Mouse (Mus musculus) brain, embryonic 18.5 days (tissue): ENCODE measurements around the gene Cspg5.

Experiments
- DNase-seq: peaks from one replicate; pipeline ENCODE4 v3.0.0-alpha.2; 2012; ENCODE audit warnings: low read depth, low spot score

Gene Cspg5

DNA sequence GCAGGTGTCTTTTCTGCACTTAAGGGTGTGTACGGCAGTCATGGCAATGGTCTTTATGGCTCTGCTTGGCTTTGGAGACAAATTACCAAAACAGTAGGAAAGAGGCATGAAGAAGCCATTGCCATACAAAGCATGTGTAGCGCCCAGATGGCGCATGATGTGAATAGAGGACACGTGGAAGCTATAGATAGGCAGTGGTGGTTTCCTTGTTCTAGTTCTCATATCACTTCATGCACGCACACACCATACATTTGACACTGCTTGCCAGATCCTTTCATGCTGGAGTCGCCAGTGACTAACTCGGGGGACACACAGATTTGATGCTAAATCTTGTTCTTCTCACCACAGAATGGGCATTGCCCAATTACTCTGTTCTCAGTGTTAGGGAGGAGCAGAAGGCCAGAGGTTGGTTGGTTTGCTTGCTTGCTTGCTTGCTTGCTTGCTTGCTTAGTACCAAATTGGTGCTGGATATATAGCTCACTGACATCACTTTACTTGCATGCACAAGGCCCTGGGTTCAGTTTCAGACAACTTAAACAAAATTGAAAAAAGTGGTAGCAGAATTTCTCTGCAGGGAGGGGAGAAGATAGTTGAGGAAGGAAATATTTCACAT lies at the start of gene Cspg5:
Cspg5 (plus strand) TSS at position 563 of the 613 bp plus-strand sequence.
- no peak for DNase-seq

DNA sequence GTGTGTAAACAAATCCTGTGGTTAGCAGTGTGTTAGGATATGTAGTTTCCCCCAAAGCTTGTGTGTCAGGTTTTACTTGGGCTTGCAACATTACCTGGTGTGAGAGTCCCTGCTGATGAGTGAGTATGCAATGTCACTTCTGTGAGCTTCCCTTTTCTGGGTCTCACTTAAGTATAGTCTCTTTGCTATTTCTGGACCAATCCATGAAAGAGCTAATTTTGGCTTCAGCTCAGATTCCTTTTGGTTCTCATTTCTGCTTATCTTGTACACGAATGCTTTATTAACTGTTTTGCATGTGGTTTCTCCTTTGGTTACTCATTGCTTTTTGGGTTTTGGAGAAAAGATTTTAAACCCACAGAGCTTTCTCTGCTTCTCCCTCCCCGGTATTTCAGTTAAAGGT lies 43.7 kb upstream of the Cspg5 start:
- no peak for DNase-seq

DNA sequence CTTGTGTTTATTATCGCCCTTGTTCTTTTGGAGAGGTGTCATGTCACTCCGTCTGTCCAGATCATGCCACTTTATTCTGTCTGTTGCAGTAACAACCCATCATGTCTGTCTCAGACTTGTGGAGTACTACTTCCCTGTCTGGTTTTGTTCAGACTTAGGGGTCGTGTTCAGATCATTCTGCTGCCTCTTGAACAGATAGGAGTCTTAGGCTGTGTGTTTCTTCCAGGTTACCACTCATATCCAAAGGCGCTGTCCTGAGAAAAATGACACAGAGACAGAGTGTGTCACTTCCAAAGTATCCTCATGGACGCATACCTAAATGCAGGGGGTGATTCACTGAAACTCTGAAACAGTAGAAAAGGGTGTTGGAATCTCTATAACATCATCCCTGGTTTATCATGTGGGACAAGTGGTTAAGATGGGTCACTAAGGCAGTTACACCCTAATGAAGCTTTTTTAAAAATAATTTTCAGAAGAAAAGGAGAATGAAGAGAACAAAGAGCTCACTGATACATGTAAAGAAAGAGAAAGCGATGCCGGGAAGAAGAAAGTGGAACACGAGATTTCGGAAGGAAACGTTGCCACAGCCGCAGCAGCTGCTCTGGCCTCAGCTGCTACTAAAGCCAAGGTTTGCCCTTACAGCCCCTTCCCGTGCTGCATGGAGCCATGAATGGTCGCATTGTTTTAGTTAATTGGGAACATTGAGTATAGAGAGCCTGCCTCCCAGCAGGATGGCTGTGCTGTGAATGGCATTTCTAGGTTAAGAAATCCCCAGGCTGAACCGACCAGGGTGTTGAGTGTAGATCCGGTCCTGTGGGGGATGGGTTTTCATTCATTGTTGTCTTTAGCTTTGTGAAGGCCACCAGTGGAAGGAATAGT lies 37.8 kb upstream of the Cspg5 start:
- DNase-seq, result peak; percentile 60

DNA sequence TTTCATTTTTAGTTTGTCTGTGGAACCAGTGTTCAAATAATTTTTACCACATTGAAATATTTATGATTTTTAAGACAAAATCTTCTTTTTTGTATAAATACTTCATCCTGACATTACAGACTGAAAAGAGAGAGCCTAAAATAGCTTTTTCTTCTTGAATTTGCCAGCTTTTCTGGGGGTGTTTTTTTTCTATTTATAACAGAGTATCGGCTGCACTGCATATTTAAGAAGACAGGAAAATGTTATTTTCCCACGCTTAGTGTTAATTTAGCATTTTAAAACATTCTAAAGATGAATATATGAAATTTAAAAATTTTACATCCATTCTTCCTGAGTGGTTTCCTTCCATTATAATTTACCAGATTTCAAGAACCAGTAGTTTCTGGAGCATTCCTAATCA lies 37.1 kb upstream of the Cspg5 start:
- no peak for DNase-seq

- no peak for DNase-seq
Observed at GRCm38 (mm10) chr9:110208265-110208664, 35.3 kb upstream of the Cspg5 start.

GRCm38 (mm10) chr9:110208967-110209366 lies 34.6 kb upstream of the Cspg5 start:
- no peak for DNase-seq

DNA sequence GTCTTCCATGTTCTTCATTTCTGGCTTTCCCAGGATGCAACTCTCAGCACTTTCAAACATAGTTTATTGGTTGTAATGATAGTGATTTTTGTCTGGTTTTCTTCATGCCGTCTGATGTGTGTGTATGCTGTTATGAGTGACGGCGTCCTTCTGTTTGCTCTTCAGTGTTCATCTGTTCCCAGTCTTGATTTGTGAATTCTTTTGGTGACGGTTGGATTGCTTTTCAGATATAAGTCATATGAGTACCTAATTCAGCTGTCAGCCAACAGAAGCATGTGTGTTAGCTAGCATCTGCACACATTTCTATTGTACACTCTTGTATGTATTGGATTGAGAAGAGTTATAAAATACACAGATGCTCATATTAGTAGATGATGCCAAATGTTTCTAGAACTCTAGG lies 19.3 kb upstream of the Cspg5 start:
- no peak for DNase-seq

DNA sequence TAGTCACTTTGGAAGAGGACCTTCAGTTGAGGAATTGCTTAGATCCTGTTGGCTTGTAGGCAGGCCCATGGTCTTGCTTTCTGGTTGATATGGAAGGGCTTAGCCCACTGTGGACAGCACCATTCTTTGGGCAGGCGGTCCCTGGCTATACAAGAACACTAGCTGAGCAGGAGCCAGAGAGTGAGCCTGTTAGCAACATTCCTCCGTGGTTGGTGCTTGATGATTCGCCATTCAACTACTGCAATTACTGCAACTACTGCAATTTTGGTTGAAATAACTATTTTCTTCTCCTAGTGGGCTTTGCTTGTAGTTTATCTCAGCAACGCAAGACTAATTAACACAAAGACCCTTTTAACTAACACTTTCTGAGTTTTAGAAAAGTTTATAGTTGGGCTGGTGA lies 17.4 kb upstream of the Cspg5 start:
- no peak for DNase-seq

DNA sequence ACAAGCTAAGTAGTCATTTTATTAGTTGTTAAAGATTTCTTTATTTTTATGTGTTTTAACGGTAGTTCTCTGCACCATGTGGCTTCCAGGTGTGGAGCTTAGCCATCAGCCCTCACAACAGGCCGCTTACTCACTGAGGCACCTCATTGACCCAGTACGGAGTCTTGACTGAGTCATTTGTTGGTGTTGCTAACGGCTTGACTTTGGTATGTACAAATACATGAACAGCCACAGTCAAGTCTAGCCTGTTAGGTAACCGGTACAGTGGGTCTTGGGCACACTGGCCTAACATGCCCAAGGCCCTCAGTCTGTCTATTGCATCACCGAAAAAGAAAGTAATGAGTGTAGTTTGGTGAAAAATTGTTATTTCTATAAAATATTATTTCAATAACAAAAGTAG lies 14.9 kb upstream of the Cspg5 start:
- DNase-seq, result no peak

DNA sequence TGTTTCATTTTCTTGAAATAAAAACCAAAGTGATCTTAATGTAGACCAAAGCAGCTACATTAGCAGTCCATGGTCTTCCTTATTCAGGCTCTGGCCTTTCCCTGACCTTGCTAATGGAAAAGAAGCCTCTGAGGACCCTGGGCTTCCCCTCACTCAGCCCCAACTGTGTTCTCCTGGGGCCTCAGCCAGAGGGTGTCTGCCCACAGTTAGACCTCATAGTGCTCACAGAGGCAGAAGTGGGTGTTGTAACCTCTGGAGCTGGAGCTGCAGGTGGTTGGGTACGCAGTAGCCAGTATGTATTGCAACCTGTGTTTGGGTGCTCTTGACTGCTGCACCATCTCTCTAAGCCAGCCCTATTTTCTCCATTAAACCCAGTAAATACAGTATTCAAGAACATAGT lies 14.5 kb upstream of the Cspg5 start:
- DNase-seq, result no peak

DNA sequence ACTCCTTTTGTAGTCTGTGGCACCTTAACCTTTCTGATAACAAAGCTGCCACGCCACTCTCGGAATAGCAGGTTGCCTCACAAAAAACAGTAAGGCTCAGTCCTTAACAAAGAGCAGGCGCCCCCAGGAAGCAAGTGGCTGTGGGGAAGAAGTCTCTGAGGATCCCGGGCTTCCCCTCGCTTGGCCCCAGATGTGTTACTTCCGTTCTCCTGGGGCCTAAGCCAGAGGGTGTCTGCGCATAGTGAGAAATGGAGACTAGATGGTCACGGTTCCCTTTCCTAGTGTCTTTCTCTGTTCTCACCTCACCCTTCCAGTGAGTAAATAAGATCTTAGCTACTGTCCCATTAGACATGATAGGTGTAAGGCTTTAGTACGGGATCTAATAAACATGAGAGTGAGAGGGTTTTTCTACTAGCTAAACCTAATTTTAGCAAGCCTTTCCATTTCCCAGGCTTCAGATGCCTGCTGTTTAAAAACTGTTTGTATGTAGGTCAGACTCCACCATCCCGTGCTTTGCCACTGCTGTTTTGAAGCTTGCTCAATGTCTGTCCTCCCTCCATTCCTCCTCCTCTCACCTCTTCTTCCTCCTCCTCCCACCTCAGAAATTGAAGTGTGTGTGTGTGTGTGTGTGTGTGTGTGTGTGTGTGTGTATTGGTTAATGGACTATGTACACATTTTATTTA lies 13.9 kb upstream of the Cspg5 start:
- no peak for DNase-seq

GRCm38 (mm10) chr9:110230395-110231071 lies 13.1 kb upstream of the Cspg5 start:
- DNase-seq, result no peak

- DNase-seq, result no peak
Observed at GRCm38 (mm10) chr9:110234962-110235361, 8.6 kb upstream of the Cspg5 start.

GRCm38 (mm10) chr9:110244567-110244888 lies 945 bp downstream of the Cspg5 start:
- DNase-seq, result no peak

GRCm38 (mm10) chr9:110244889-110245589 lies 1.5 kb downstream of the Cspg5 start:
- no peak for DNase-seq

GRCm38 (mm10) chr9:110245590-110246320 lies 2.2 kb downstream of the Cspg5 start:
- no peak for DNase-seq

- no peak for DNase-seq
Observed at GRCm38 (mm10) chr9:110246321-110246640, 2.7 kb downstream of the Cspg5 start.

DNA sequence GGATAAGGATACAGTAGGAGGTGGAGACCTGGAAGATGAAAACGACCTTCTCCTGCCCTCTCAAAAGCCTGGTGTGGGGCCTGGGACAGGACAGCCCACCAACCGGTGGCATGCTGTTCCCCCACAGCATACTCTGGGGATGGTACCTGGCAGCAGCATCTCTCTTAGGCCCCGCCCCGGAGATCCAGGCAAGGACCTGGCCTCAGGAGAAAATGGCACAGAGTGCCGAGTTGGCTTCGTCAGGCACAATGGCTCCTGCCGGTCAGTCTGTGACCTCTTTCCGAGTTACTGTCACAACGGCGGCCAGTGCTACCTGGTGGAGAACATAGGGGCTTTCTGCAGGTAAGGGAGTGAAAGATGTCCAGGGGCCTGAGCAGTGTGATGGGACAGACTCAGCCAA lies 3.5 kb downstream of the Cspg5 start:
- DNase-seq, result no peak

DNA sequence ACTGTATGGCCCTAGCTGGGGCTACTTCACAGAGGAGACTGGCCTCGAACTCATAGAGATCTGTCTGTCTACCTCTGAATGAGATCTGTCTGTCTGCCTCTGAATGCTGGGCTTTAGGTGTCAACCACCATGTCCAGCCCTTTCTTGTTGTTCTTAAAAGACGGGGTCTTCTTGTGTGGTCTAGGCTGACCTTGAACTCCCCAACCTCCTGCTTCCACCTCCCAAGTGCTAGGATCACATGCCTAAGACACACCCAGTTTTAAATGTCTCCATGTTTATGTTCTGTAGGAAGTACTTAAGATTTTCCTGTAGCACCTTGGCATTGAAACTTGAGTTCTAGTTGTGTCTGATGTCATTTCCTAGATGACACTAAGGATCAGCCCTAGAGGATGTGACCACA lies 5.3 kb downstream of the Cspg5 start:
- DNase-seq, result no peak

DNA sequence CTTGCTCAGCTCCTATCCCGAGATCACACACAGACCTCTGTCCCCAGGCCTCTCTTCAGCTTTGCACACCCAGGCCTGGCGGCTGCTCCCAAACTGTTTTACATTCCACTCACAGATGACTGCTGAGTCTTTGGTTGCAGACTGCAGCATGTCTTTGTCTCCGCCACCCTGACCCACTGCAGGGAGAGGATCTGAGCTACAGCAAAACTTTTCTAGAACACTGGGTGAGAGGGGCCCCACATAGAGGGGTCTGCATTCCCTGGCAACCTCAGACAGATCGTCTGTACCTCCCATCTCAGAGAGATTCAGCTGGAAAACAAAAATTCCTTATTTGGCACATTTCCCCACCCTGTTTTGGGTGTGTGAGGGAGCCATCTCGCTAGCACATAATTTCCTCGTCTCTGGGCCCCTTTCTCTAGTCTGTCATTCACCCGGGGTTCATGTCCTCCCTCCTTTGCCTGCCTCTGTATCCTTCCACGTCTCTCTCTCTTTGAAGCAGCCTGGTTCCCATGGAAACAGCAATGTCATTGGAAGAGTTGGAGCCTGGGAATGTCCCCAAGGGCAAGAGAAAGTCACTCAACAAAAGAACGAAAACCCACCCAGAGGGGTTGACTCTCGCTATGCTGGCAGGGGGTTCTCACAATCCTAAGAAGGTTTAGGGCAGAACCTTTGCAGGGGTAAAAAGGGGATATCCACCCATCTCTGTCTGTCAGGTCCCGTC lies 6.4 kb downstream of the Cspg5 start:
- peak; percentile 83 for DNase-seq
